ENCODE assay signal across 9 mouse cellular contexts in the genomic region with DNA sequence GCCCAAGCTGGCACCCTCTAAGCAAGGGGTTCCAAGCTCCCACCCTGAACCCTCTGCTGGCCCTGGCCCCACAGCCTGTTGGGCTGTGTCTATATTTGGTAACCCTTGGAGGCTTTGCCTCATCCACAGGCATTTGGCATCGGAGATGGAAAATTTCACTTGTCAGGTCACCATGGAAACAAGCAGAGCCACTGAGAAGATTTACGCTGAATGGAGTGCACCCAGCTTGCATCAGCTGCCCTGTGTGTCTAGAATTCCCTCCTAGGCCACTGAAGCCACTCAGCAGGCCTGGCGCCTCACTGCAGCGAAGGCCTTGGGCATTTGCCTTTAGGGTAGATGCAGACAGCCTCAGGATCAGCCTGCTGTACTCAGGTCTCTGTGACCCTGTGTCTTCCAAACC. TPM values are rescaled to one million over a fixed set of nuclear protein-coding genes. Genes with fewer than 3 reads are reported as not detected.
DNase-seq lines count a peak whose midpoint lies in the region; ATAC-seq and TF ChIP-seq lines count a peak whose summit lies in the region.
"Had no signal": no experiment of that assay in that cellular context is flagged by ENCODE, and none has a peak within 500 bp of the region (broad histone marks: within the 10 kb centered on the region; RNA-seq: fewer than 3 reads in every experiment).

No protein-coding gene starts in this region.

- peaks cover 22% of the 10 kb centered on the region for H3K36me3 ChIP-seq in spleen, adult 2 months (ENCODE audit: control insufficient read depth, insufficient read depth, low read length)
- H3K36me3 ChIP-seq in embryonic facial prominence, embryonic 13.5 days, result peaks cover 29% of the 10 kb centered on the region
- H3K36me3 ChIP-seq in heart, postnatal 0 days (replicated peaks; ENCODE audit: control insufficient read depth, insufficient read depth, low read length), result no peaks in the 10 kb centered on the region
- H3K36me3 ChIP-seq in liver, embryonic 11.5 days (ENCODE audit: control insufficient read depth, insufficient read depth, low read length), result peaks cover 18% of the 10 kb centered on the region

- no peaks in the 10 kb centered on the region for H3K27me3 ChIP-seq in spleen, adult 2 months (ENCODE audit: control insufficient read depth, insufficient read depth, low read length)
- H3K27me3 ChIP-seq in embryonic facial prominence, embryonic 13.5 days, result no peaks in the 10 kb centered on the region
- H3K27me3 ChIP-seq in heart, postnatal 0 days (ENCODE audit: control insufficient read depth, insufficient read depth, low read length), result no peaks in the 10 kb centered on the region
- H3K27me3 ChIP-seq in liver, embryonic 11.5 days (replicated peaks; ENCODE audit: control insufficient read depth, insufficient read depth, low read length), result peaks cover 13% of the 10 kb centered on the region

- 0 out of 2 replicates have a peak overlapping the region, but pooled peaks have one; percentile 47 for H3K9ac ChIP-seq in embryonic facial prominence, embryonic 13.5 days
- no peak overlapping the region for H3K9ac ChIP-seq in heart, postnatal 0 days (replicated peaks; ENCODE audit: low read depth, low read length)
- H3K9ac ChIP-seq in liver, embryonic 11.5 days (ENCODE audit: low read depth, low read length), result no peak overlapping the region

- TF ChIP-seq CTCF in spleen, adult 2 months (IDR thresholded peaks at IDR 0.05; ENCODE audit: extremely low read depth, insufficient read depth, insufficient read length, insufficient replicate concordance), result no peak
- TF ChIP-seq CTCF in heart, postnatal 0 days (IDR thresholded peaks at IDR 0.05; ENCODE audit: low read depth), result no peak
- no peak for TF ChIP-seq CTCF in layer of hippocampus, adult 2 months (conservative IDR thresholded peaks at IDR 0.05)

- 87% methylated on average over 4 of the region's 4 CpGs for WGBS in spleen, adult 2 months
- 42% methylated on average over 4 of the region's 4 CpGs for WGBS in embryonic facial prominence, embryonic 13.5 days
- WGBS in heart, postnatal 0 days, result 37% methylated on average over 4 of the region's 4 CpGs
- 73% methylated on average over 4 of the region's 4 CpGs for WGBS in liver, embryonic 11.5 days

- peak; percentile 48; the same call in 1 of the 2 replicates for ATAC-seq in embryonic facial prominence, embryonic 13.5 days (ENCODE audit: insufficient number of reproducible peaks, insufficient read depth, low FRiP score, low TSS enrichment, low read depth)
- peak; percentile 38 for ATAC-seq in heart, postnatal 0 days (ENCODE audit: insufficient read depth, low read depth)
- ATAC-seq in liver, embryonic 11.5 days (replicated peaks; ENCODE audit: low FRiP score), result no peak

- H3K27ac ChIP-seq in spleen, adult 2 months (ENCODE audit: insufficient read depth, low read length), result peak overlapping the region; percentile 59
- H3K27ac ChIP-seq in embryonic facial prominence, embryonic 13.5 days, result peak overlapping the region; percentile 90
- H3K27ac ChIP-seq in heart, postnatal 0 days (ENCODE audit: low read depth), result peak overlapping the region; percentile 81
- H3K27ac ChIP-seq in layer of hippocampus, adult 2 months, result peak overlapping the region; percentile 87
- H3K27ac ChIP-seq in liver, embryonic 11.5 days (ENCODE audit: low read depth, low read length), result no peak overlapping the region
- H3K27ac ChIP-seq: macrophage had no signal

- no peak for TF ChIP-seq POLR2A in spleen, adult 2 months (IDR thresholded peaks at IDR 0.05; ENCODE audit: low read depth, low read length)

- DNase-seq in spleen, adult 2 months (ENCODE audit: low read depth in 1 of 2, low spot score in 2 of 2), result no peak
- DNase-seq in spleen, postnatal 10 days (ENCODE audit: low spot score in 2 of 2), result no peak
- DNase-seq in heart, postnatal 0 days (ENCODE audit: low spot score), result peak; percentile 90
- peak; percentile 71 to 90 for DNase-seq in layer of hippocampus, adult 2 months (ENCODE audit: low spot score in 2 of 2)
- peak; percentile 60 to 85 for DNase-seq in lung, postnatal 4 days
- no peak for DNase-seq in liver, embryonic 11.5 days (ENCODE audit: low spot score)
- no peak for DNase-seq in testis, postnatal 14 days (ENCODE audit: low spot score)

- H3K4me1 ChIP-seq in spleen, adult 2 months (ENCODE audit: control insufficient read depth, insufficient read depth, insufficient read length), result no peaks in the 10 kb centered on the region
- peaks cover 73% of the 10 kb centered on the region for H3K4me1 ChIP-seq in embryonic facial prominence, embryonic 13.5 days
- peaks cover 72% of the 10 kb centered on the region for H3K4me1 ChIP-seq in heart, postnatal 0 days (ENCODE audit: control insufficient read depth, insufficient read depth)
- peaks cover 17% of the 10 kb centered on the region for H3K4me1 ChIP-seq in liver, embryonic 11.5 days (replicated peaks; ENCODE audit: control insufficient read depth, insufficient read depth, low read length)

- H3K9me3 ChIP-seq in embryonic facial prominence, embryonic 13.5 days, result no peaks in the 10 kb centered on the region
- no peaks in the 10 kb centered on the region for H3K9me3 ChIP-seq in heart, postnatal 0 days (replicated peaks; ENCODE audit: control insufficient read depth, low read length)
- no peaks in the 10 kb centered on the region for H3K9me3 ChIP-seq in liver, embryonic 11.5 days (ENCODE audit: control insufficient read depth, low read length)

- TF ChIP-seq EP300 in heart, postnatal 0 days (IDR thresholded peaks at IDR 0.05; ENCODE audit: low read depth), result no peak

- H3K4me2 ChIP-seq in embryonic facial prominence, embryonic 13.5 days, result 0 out of 2 replicates have a peak overlapping the region, but pooled peaks have one; percentile 9
- no peak overlapping the region for H3K4me2 ChIP-seq in heart, postnatal 0 days (ENCODE audit: low read depth, low read length)
- no peak overlapping the region for H3K4me2 ChIP-seq in liver, embryonic 11.5 days

- H3K4me3 ChIP-seq in spleen, adult 2 months (ENCODE audit: extremely low read depth, insufficient read depth, insufficient read length), result no peak overlapping the region
- H3K4me3 ChIP-seq in embryonic facial prominence, embryonic 13.5 days, result no peak overlapping the region
- H3K4me3 ChIP-seq in heart, postnatal 0 days (ENCODE audit: low read depth, low read length), result no peak overlapping the region
- H3K4me3 ChIP-seq in layer of hippocampus, adult 2 months, result no peak overlapping the region
- H3K4me3 ChIP-seq in liver, embryonic 11.5 days (ENCODE audit: low read depth, low read length), result no peak overlapping the region

RNA-seq across cellular contexts. Expression of a gene that starts 5.2 kb away (rescaled TPM):
- 34.8 and 39.4 TPM in 2 replicates for polyA plus RNA-seq in spleen, adult 2 months (2012; rRNA removed)
- polyA plus RNA-seq in embryonic facial prominence, embryonic 13.5 days (2015; fragmentation: Nextera tagmentation; extraction: Ambion mirVana), result 11.0 and 12.6 TPM in 2 replicates
- total RNA-seq in heart, postnatal 0 days (2014; rRNA removed; ENCODE audit: low replicate concordance), result 11.3 and 12.6 TPM in 2 replicates
- polyA plus RNA-seq in heart, postnatal 0 days (2015; fragmentation: Nextera tagmentation; extraction: Ambion mirVana), result 4.1 and 5.1 TPM in 2 replicates
- total RNA-seq in layer of hippocampus, adult 2 months (2021), result 100 to 1,000 TPM; 210 TPM
- 4.9 and 5.9 TPM in 2 replicates for polyA plus RNA-seq in liver, embryonic 11.5 days (2014; fragmentation: Nextera tagmentation; extraction: Ambion mirVana)

Comparison
In these comparisons a context has a peak if more than half of its experiments do, and no peak if none do; other contexts are left out.
1. DNase-seq: peak in heart, postnatal 0 days (single experiment), layer of hippocampus, adult 2 months (2 of 2) and lung, postnatal 4 days (2 of 2); none in spleen, adult 2 months (0 of 2), spleen, postnatal 10 days (0 of 2), liver, embryonic 11.5 days (single experiment) and testis, postnatal 14 days (single experiment).